Mouse (Mus musculus) embryonic fibroblast, embryonic 13.5 days (primary cell): ENCODE measurements around the gene Hspb9.

Experiments
- CTCF ChIP-seq: IDR thresholded peaks from 2 replicates; pipeline ENCODE4 v1.5.1; 2011; ENCODE audit warnings: mild to moderate bottlenecking, control low read depth, low read length, moderate library complexity, borderline replicate concordance; ENCODE audit not compliant: insufficient read depth
- POLR2A ChIP-seq: IDR thresholded peaks from 2 replicates; pipeline ENCODE4 v1.6.1; 2011; ENCODE audit warnings: low read depth, mild to moderate bottlenecking, control low read depth, low read length, moderate library complexity

DNA sequence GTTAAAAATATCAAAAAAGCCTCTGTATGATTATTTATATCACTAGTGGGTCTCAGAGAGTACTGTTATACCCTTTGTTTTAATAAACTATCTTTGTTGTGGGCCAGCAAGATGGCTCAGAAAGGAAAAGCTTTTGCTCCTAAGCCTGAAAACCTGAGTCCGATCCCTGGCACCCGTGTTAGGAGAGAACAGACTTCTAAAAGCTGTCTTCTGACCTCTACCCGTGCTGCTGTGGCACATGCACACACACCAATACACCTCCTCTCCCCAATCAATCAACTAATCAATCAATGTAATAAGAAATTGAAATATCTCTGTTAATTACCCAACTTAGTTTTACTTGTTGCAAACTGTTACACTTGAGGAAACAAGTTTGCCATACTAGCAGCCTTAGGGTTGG lies 12.9 kb upstream of the Hspb9 start:
- TF ChIP-seq CTCF (no peak), POLR2A (no peak)
